Mouse (Mus musculus) layer of hippocampus, postnatal 10 days (tissue): Measurements from ENCODE around the gene Nxf1. TPM values are rescaled to one million over a fixed set of nuclear protein-coding genes. Genes with fewer than 3 reads are reported as not detected.
"Not testable (repeated sequence)": the region's sequence is repeated elsewhere in the genome, so short reads cannot be mapped to it uniquely, and the experiment has no call there.

Source experiments
- DNase-seq, 2 experiments: peaks; one replicate each; pipeline ENCODE4 v3.0.0; 2021; ENCODE audit warnings: low spot score in 2 of 2
- long read RNA-seq: library from polyadenylated mRNA; stranded (forward); transcript quantifications from one replicate; pipeline ENCODE4 v2.0.0, GENCODE M21; 2023
- total RNA-seq, 2 experiments: library from RNA; stranded (reverse); gene quantifications; 2 replicates each; pipeline ENCODE4 v1.2.3; 2021

Nxf1 gene
- total RNA-seq: 10 to 100 TPM; 72.7 to 79.7 TPM
- long read RNA-seq, full-length matches to known transcripts: 27 of 45 reads
- long read RNA-seq, partial matches to known transcripts: 8 of 45 reads
- long read RNA-seq, other reads (novel, unspliced or antisense): 10 of 45 reads

- peak; percentile 89 to 94 for DNase-seq
Measured at GRCm38 (mm10) chr19:8756635-8757387, at the start of gene Nxf1. TSS of gene Nxf1 (plus strand) at chr19:8757073.

GRCm38 (mm10) chr19:8708954-8709353 lies 47.9 kb upstream of the Nxf1 start:
- DNase-seq: no peak

- DNase-seq: no peak
Measured at GRCm38 (mm10) chr19:8710057-8710456, 46.8 kb upstream of the Nxf1 start.

GRCm38 (mm10) chr19:8711506-8711905 lies 45.4 kb upstream of the Nxf1 start:
- no peak for DNase-seq

- no peak for DNase-seq
Measured at GRCm38 (mm10) chr19:8711949-8712869, 44.7 kb upstream of the Nxf1 start.

GRCm38 (mm10) chr19:8712870-8713305 lies 44.0 kb upstream of the Nxf1 start:
- DNase-seq: peak; percentile 67 to 76

GRCm38 (mm10) chr19:8713306-8713996 lies 43.4 kb upstream of the Nxf1 start:
- DNase-seq: peak; percentile 94 to 97

- no peak for DNase-seq
Measured at GRCm38 (mm10) chr19:8713997-8714652, 42.7 kb upstream of the Nxf1 start.

- DNase-seq: no peak
Measured at GRCm38 (mm10) chr19:8714653-8715481, 42.0 kb upstream of the Nxf1 start.

GRCm38 (mm10) chr19:8715868-8716766 lies 40.8 kb upstream of the Nxf1 start:
- DNase-seq: no peak

GRCm38 (mm10) chr19:8716767-8717475 lies 40.0 kb upstream of the Nxf1 start:
- DNase-seq: no peak

- peak; percentile 74 to 76 for DNase-seq
Measured at GRCm38 (mm10) chr19:8718357-8718756, 38.5 kb upstream of the Nxf1 start.

- not testable (repeated sequence) for DNase-seq
Measured at GRCm38 (mm10) chr19:8719037-8719436, 37.8 kb upstream of the Nxf1 start.

GRCm38 (mm10) chr19:8721378-8721777 lies 35.5 kb upstream of the Nxf1 start:
- no peak for DNase-seq

GRCm38 (mm10) chr19:8722021-8722420 lies 34.9 kb upstream of the Nxf1 start:
- no peak for DNase-seq

- no peak for DNase-seq
Measured at GRCm38 (mm10) chr19:8722559-8722906, 34.3 kb upstream of the Nxf1 start.

GRCm38 (mm10) chr19:8722907-8723573 lies 33.8 kb upstream of the Nxf1 start, which contains the start of gene Slc3a2:
TSS of gene Slc3a2 (minus strand) at chr19:8723369.
- peak; percentile 90 to 93 for DNase-seq
